Mouse (Mus musculus) heart, postnatal 0 days (tissue): ENCODE measurements around the gene Mustn1. TPM values are rescaled to one million over a fixed set of nuclear protein-coding genes. Genes with fewer than 3 reads are reported as not detected.

Experiments
- ATAC-seq: fragments of 200-750 bp; cut with Nextera tagmentation; 2 replicates; pipeline ENCODE4 v1.8.0; 2017; ENCODE audit warnings: low read depth, moderate number of reproducible peaks, moderate library complexity; ENCODE audit not compliant: insufficient read depth
- DNase-seq: peaks from one replicate; pipeline ENCODE4 v3.0.0-alpha.2; 2016; ENCODE audit warnings: low spot score
- H3K27ac ChIP-seq: fragments of 300-500 bp; sonication (generic); 2 replicates; pipeline ENCODE4 v1.5.1; 2014; ENCODE audit warnings: low read depth, mild to moderate bottlenecking
- H3K27me3 ChIP-seq: fragments of 300-500 bp; sonication (generic); 2 replicates; pipeline ENCODE4 v1.6.1; 2014; ENCODE audit warnings: low read length, mixed read lengths; ENCODE audit not compliant: control insufficient read depth, insufficient read depth
- H3K36me3 ChIP-seq: fragments of 300-500 bp; sonication (generic); replicated peaks from 2 replicates; pipeline ENCODE4 v1.6.1; 2014; ENCODE audit warnings: low read length, mixed read lengths; ENCODE audit not compliant: control insufficient read depth, insufficient read depth
- H3K4me1 ChIP-seq: fragments of 300-500 bp; sonication (generic); 2 replicates; pipeline ENCODE4 v1.6.1; 2014; ENCODE audit warnings: antibody characterized with exemption; ENCODE audit not compliant: control insufficient read depth, insufficient read depth
- H3K4me2 ChIP-seq: fragments of 300-500 bp; sonication (generic); 2 replicates; pipeline ENCODE4 v1.6.1; 2014; ENCODE audit warnings: low read depth, mild to moderate bottlenecking, low read length, moderate library complexity
- H3K4me3 ChIP-seq: fragments of 300-500 bp; sonication (generic); 2 replicates; pipeline ENCODE4 v1.5.1; 2014; ENCODE audit warnings: low read depth, low read length
- H3K9ac ChIP-seq: fragments of 300-500 bp; sonication (generic); replicated peaks from 2 replicates; pipeline ENCODE4 v1.6.1; 2014; ENCODE audit warnings: low read depth, low read length, mixed read lengths
- H3K9me3 ChIP-seq: fragments of 300-500 bp; sonication (generic); replicated peaks from 2 replicates; pipeline ENCODE4 v1.6.1; 2016; ENCODE audit warnings: low read length; ENCODE audit not compliant: control insufficient read depth
- CTCF ChIP-seq: IDR thresholded peaks from 2 replicates; pipeline ENCODE4 v1.5.1; 2016; ENCODE audit warnings: antibody characterized with exemption, control low read depth, low read depth
- EP300 ChIP-seq: IDR thresholded peaks from 2 replicates; pipeline ENCODE4 v1.6.1; 2016; ENCODE audit warnings: antibody characterized with exemption, low read depth
- WGBS: fragments of 180-500 bp; shearing (Covaris S2); extraction: QIAGEN DNeasy Blood & Tissue Kit; methylation state at CpG from one replicate; pipeline ENCODE4 v1.1.7; 2014; 5-methylcytosine and 5-hydroxymethylcytosine counted together
- polyA plus RNA-seq: library from polyadenylated mRNA; unstranded; fragments of >200 nt; fragmentation: Nextera tagmentation; extraction: Ambion mirVana; gene quantifications from 2 replicates; pipeline ENCODE4 v1.2.1, GENCODE M21; 2015
- total RNA-seq: library from RNA; depleted of rRNA; stranded (reverse); fragments of >200 nt; gene quantifications from 2 replicates; pipeline ENCODE4 v1.2.3, GENCODE M21; 2014; ENCODE audit warnings: low replicate concordance; rRNA removed

Gene Mustn1
- total RNA-seq (3.7 and 10.3 TPM in 2 replicates), polyA plus RNA-seq (6.8 and 7.2 TPM in 2 replicates)

GRCm38 (mm10) chr14:30878958-30879571, at the start of gene Mustn1:
TSS of gene Mustn1 (plus strand) at chr14:30879200.
- Histone ChIP-seq H3K36me3 (0 out of 2 replicates have a peak, but pooled peaks cover 5% of the 10 kb centered on the region), H3K27ac (peak within 1 kb of the TSS; percentile 85), H3K9me3 (no peaks in the 10 kb centered on the region), H3K4me3 (0 out of 2 replicates have a peak within 1 kb of the TSS, but pooled peaks have one; percentile 11), H3K27me3 (no peaks in the 10 kb centered on the region), H3K4me2 (peak within 1 kb of the TSS; percentile 41), H3K4me1 (peaks cover 10% of the 10 kb centered on the region; the same call in 1 of the 2 replicates), H3K9ac (peak within 1 kb of the TSS; percentile 40; the same call in 1 of the 2 replicates)
- ATAC-seq: peak; percentile 60
- TF ChIP-seq CTCF (no peak), EP300 (peak; percentile 65; the same call in 1 of the 2 replicates)
- peak; percentile 88 for DNase-seq
- 30% methylated on average over 11 of the region's 11 CpGs for WGBS

- Histone ChIP-seq H3K9ac (no peak overlapping the region), H3K27me3 (no peaks in the 10 kb centered on the region)
These were observed 41.5 kb upstream of the Mustn1 start for GRCm38 (mm10) chr14:30837416-30837996.

GRCm38 (mm10) chr14:30843701-30844100, 35.3 kb upstream of the Mustn1 start:
- Histone ChIP-seq H3K9me3 (no peaks in the 10 kb centered on the region), H3K4me2 (no peak overlapping the region), H3K36me3 (0 out of 2 replicates have a peak, but pooled peaks cover 8% of the 10 kb centered on the region), H3K4me3 (no peak overlapping the region), H3K4me1 (no peaks in the 10 kb centered on the region), H3K27ac (no peak overlapping the region), H3K27me3 (no peaks in the 10 kb centered on the region), H3K9ac (no peak overlapping the region)
- no peak for DNase-seq
- TF ChIP-seq EP300 (no peak), CTCF (no peak)
- no peak for ATAC-seq
- 89% methylated on average over 3 of the region's 3 CpGs for WGBS

More at GRCm38 (mm10) chr14:30837416-30837996, 41.5 kb upstream of the Mustn1 start:
- WGBS: 53% methylated on average over 14 of the region's 14 CpGs
- no peak overlapping the region for H3K4me3 ChIP-seq
- H3K4me1 ChIP-seq: peaks cover 14% of the 10 kb centered on the region; the same call in 1 of the 2 replicates
- no peaks in the 10 kb centered on the region for H3K9me3 ChIP-seq
- peak; percentile 63; the same call in 1 of the 2 replicates for ATAC-seq
- TF ChIP-seq CTCF (no peak), EP300 (no peak)
- 0 out of 2 replicates have a peak overlapping the region, but pooled peaks have one; percentile 23 for H3K27ac ChIP-seq
- no peak overlapping the region for H3K4me2 ChIP-seq
- DNase-seq: peak; percentile 34
- H3K36me3 ChIP-seq: peaks cover 13% of the 10 kb centered on the region; the same call in 1 of the 2 replicates

- Histone ChIP-seq H3K9ac (no peak overlapping the region), H3K36me3 (0 out of 2 replicates have a peak, but pooled peaks cover 6% of the 10 kb centered on the region), H3K9me3 (no peaks in the 10 kb centered on the region), H3K4me2 (no peak overlapping the region), H3K27ac (no peak overlapping the region), H3K4me3 (no peak overlapping the region), H3K27me3 (no peaks in the 10 kb centered on the region), H3K4me1 (0 out of 2 replicates have a peak, but pooled peaks cover 2% of the 10 kb centered on the region)
- 89% methylated on average over 5 of the region's 5 CpGs for WGBS
- ATAC-seq (no peak), DNase-seq (no peak)
- no peak for TF ChIP-seq EP300
- no peak for TF ChIP-seq CTCF
These were observed 28.5 kb upstream of the Mustn1 start for GRCm38 (mm10) chr14:30850504-30850903.

- Histone ChIP-seq H3K4me3 (no peak overlapping the region), H3K36me3 (no peaks in the 10 kb centered on the region), H3K9me3 (no peaks in the 10 kb centered on the region), H3K9ac (no peak overlapping the region), H3K27ac (no peak overlapping the region), H3K27me3 (no peaks in the 10 kb centered on the region), H3K4me2 (no peak overlapping the region), H3K4me1 (0 out of 2 replicates have a peak, but pooled peaks cover 2% of the 10 kb centered on the region)
- DNase-seq (no peak), ATAC-seq (no peak)
- no peak for TF ChIP-seq EP300
- no peak for TF ChIP-seq CTCF
- 72% methylated on average over 5 of the region's 5 CpGs for WGBS
These were observed 26.7 kb upstream of the Mustn1 start for GRCm38 (mm10) chr14:30852325-30852724.
